Mouse (Mus musculus) MEL (cell line): ENCODE results near the gene AY761184. TPM values are rescaled to one million over a fixed set of nuclear protein-coding genes. Genes with fewer than 3 reads are reported as not detected.
"Not testable (repeated sequence)": the region's sequence is repeated elsewhere in the genome, so short reads cannot be mapped to it uniquely, and the experiment has no call there.

ENCODE experiments used
- DNase-seq: peaks from one replicate; pipeline ENCODE4 v3.0.0; 2011; ENCODE audit warnings: low read depth, low spot score
- H3K27ac ChIP-seq: 2 replicates; pipeline ENCODE4 v1.5.1; 2012; ENCODE audit warnings: low read depth, mild to moderate bottlenecking, control low read depth, low read length, moderate library complexity; ENCODE audit not compliant: control insufficient read depth
- H3K27me3 ChIP-seq, 2 experiments: fragments of 150-350 bp in 1 of 2; sonication (generic) in 1 of 2; 2 replicates each; pipeline ENCODE4 v1.6.1; 2012; ENCODE audit warnings: low read length in 2 of 2, mild to moderate bottlenecking in 2 of 2, improper control_type of control experiment in 1 of 2, moderate library complexity in 1 of 2; ENCODE audit not compliant: insufficient read depth in 2 of 2, control insufficient read depth in 1 of 2
- H3K36me3 ChIP-seq, 2 experiments: 2 replicates each; pipeline ENCODE4 v1.6.1; 2012 to 2014; ENCODE audit warnings: low read length in 2 of 2, improper control_type of control experiment in 1 of 2, inconsistent platforms in 1 of 2, mild to moderate bottlenecking in 1 of 2; ENCODE audit not compliant: insufficient read depth in 2 of 2, control insufficient read depth in 1 of 2
- H3K4me1 ChIP-seq, 2 experiments: fragments of 150-350 bp in 1 of 2; sonication (generic) in 1 of 2; 2 replicates each; pipeline ENCODE4 v1.6.1; 2012; ENCODE audit warnings: low read length in 2 of 2, improper control_type of control experiment in 1 of 2, mild to moderate bottlenecking in 1 of 2; ENCODE audit not compliant: insufficient read depth in 2 of 2, control insufficient read depth in 1 of 2
- H3K4me3 ChIP-seq, 2 experiments: fragments of 150-350 bp in 1 of 2; sonication (generic) in 1 of 2; 2 replicates each; pipeline ENCODE4 v1.5.1; 2012; ENCODE audit warnings: low read depth in 2 of 2, low read length in 2 of 2, mild to moderate bottlenecking in 2 of 2, moderate library complexity in 2 of 2, control low read depth in 1 of 2, improper control_type of control experiment in 1 of 2; ENCODE audit not compliant: control insufficient read depth in 1 of 2, insufficient read depth in 1 of 2
- H3K79me2 ChIP-seq: 2 replicates; pipeline ENCODE4 v1.6.1; 2012; ENCODE audit warnings: mild to moderate bottlenecking, low read length, moderate library complexity; ENCODE audit not compliant: control insufficient read depth, poor library complexity, insufficient read depth
- H3K9ac ChIP-seq: 2 replicates; pipeline ENCODE4 v1.6.1; 2012; ENCODE audit warnings: low read depth, mild to moderate bottlenecking, control low read depth, low read length, moderate library complexity; ENCODE audit not compliant: control insufficient read depth, poor library complexity, severe bottlenecking
- H3K9me3 ChIP-seq: fragments of 150-350 bp; sonication (generic); replicated peaks from 2 replicates; pipeline ENCODE4 v1.6.1; 2012; ENCODE audit warnings: mild to moderate bottlenecking, low read length, improper control_type of control experiment, moderate library complexity; ENCODE audit not compliant: insufficient read depth
- polyA plus RNA-seq, 2 experiments: library from polyadenylated mRNA; stranded (reverse) in 1 of 2; unstranded in 1 of 2; fragments of >175 nt in 1 of 2; fragments of >200 nt in 1 of 2; gene quantifications; 2 replicates each; pipeline versions ENCODE4 v1.2.1 to v1.2.4; 2012; ENCODE audit warnings: low replicate concordance in 2 of 2, low read depth in 1 of 2; ENCODE audit not compliant: insufficient read length in 2 of 2, insufficient read depth in 1 of 2, missing spikeins in 1 of 2
- total RNA-seq: library from RNA; depleted of rRNA; stranded (reverse); fragments of 300-350 nt; gene quantifications from 2 replicates; pipeline ENCODE4 v1.2.3, GENCODE M21; 2012; rRNA removed

The AY761184 gene
- not detected in 2 replicates for total RNA-seq
- not detected for polyA plus RNA-seq

DNA sequence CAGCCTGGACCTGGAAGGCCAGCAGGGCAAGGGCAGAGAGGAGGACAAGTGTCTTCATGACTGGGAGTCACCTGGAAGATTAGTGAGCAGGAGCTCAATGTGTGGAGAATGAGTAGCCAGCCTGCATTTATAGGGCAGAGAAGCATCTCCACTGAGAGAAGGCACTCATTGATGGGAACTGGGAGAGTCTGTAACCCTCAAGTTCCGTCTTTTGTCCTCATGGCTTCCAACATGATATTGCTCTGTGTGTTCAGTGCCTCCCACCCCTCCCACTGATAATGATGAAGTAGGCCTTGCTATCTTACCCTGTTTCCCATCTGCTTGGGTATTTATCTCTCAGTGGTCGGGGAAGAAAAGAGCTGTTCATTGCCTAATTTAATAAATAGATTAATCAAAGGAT is at the start of gene AY761184:
AY761184 (minus strand) TSS at position 101 of the 400 bp plus-strand sequence.
- H3K27me3 ChIP-seq, H3K27ac ChIP-seq, H3K4me3 ChIP-seq, H3K4me1 ChIP-seq, H3K36me3 ChIP-seq, H3K9me3 ChIP-seq, H3K9ac ChIP-seq, H3K79me2 ChIP-seq, DNase-seq: not testable (repeated sequence)

DNA sequence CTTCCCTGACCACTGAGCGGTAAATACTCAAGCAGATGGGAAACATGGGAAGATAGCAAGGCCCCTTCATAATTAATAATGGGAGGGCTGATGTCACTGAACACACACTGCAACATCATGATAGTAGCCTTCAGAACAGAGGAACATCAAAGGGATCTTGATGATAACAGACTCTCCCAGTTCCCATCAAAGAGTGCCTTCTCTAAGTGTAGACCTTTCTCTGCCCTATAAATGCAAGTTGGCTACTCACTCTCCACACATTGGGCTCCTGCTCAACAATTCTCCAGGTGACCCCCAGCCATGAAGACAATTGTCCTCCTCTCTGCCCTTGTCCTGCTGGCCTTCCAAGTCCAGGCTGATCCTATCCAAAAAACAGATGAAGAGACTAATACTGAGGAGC is 37.9 kb downstream of the AY761184 start, which contains the start of gene Defa34:
Defa34 (plus strand) TSS at position 301 of the 400 bp plus-strand sequence.
- H3K79me2 ChIP-seq, H3K27ac ChIP-seq, H3K9ac ChIP-seq, H3K9me3 ChIP-seq, H3K27me3 ChIP-seq, H3K36me3 ChIP-seq, H3K4me1 ChIP-seq, DNase-seq, H3K4me3 ChIP-seq: not testable (repeated sequence)

DNA sequence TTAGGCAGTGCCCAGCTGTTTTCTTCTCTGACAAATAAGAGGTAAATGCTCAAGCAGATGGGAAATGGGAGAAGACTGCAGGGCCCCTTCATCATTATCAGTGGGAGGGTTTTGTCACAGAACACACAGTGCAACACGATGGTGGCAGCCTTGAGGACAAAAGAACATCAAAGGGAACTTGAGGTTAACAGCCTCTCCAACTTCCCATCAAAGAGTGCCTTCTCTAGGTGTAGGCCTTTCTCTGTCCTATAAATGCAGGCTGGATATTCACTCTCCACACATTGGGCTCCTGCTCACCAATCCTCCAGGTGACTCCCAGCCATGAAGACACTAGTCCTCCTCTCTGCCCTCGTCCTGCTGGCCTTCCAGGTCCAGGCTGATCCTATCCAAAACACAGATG is 48.0 kb downstream of the AY761184 start, which contains the start of gene Defa17:
Defa17 (plus strand) TSS at position 301 of the 400 bp plus-strand sequence.
- not testable (repeated sequence) for H3K27me3 ChIP-seq, H3K9me3 ChIP-seq, H3K9ac ChIP-seq, H3K4me1 ChIP-seq, H3K27ac ChIP-seq, H3K36me3 ChIP-seq, DNase-seq, H3K4me3 ChIP-seq, H3K79me2 ChIP-seq

Other genes starting within 250 kb of the AY761184 start
- not detected in 2 replicates for gene Gm7849, start 247.1 kb downstream of the AY761184 start, total RNA-seq
- gene Gm7849, start 247.1 kb downstream of the AY761184 start, polyA plus RNA-seq, result not detected
- gene Defa20, start 194.4 kb downstream of the AY761184 start, total RNA-seq, result not detected in 2 replicates
- gene Defa20, start 194.4 kb downstream of the AY761184 start, polyA plus RNA-seq, result not detected
- gene Defa32, start 174.6 kb downstream of the AY761184 start, total RNA-seq, result not detected in 2 replicates
- gene Defa32, start 174.6 kb downstream of the AY761184 start, polyA plus RNA-seq, result not detected
- not detected in 2 replicates for gene Defa37, start 138.3 kb downstream of the AY761184 start, total RNA-seq
- not detected for gene Defa37, start 138.3 kb downstream of the AY761184 start, polyA plus RNA-seq
- gene Defa28, start 120.6 kb downstream of the AY761184 start, total RNA-seq, result not detected in 2 replicates
- not detected for gene Defa28, start 120.6 kb downstream of the AY761184 start, polyA plus RNA-seq
- gene Gm7861, start 109.1 kb downstream of the AY761184 start, total RNA-seq, result not detected in 2 replicates
- gene Gm7861, start 109.1 kb downstream of the AY761184 start, polyA plus RNA-seq, result not detected
- gene Defa26, start 85.5 kb downstream of the AY761184 start, total RNA-seq, result not detected in 2 replicates
- gene Defa26, start 85.5 kb downstream of the AY761184 start, polyA plus RNA-seq, result not detected
- gene Defa17, start 47.9 kb downstream of the AY761184 start, total RNA-seq, result not detected in 2 replicates
- not detected for gene Defa17, start 47.9 kb downstream of the AY761184 start, polyA plus RNA-seq
- gene Defa34, start 37.8 kb downstream of the AY761184 start, total RNA-seq, result not detected in 2 replicates
- not detected for gene Defa34, start 37.8 kb downstream of the AY761184 start, polyA plus RNA-seq
- gene Defa24, start 30.8 kb upstream of the AY761184 start, total RNA-seq, result not detected in 2 replicates
- gene Defa24, start 30.8 kb upstream of the AY761184 start, polyA plus RNA-seq, result not detected
- not detected in 2 replicates for gene Defb50, start 119.9 kb upstream of the AY761184 start, total RNA-seq
- not detected for gene Defb50, start 119.9 kb upstream of the AY761184 start, polyA plus RNA-seq
- gene Defb2, start 136.3 kb upstream of the AY761184 start, total RNA-seq, result not detected in 2 replicates
- gene Defb2, start 136.3 kb upstream of the AY761184 start, polyA plus RNA-seq, result not detected
- gene Defb10, start 155.3 kb upstream of the AY761184 start, total RNA-seq, result not detected in 2 replicates
- not detected for gene Defb10, start 155.3 kb upstream of the AY761184 start, polyA plus RNA-seq
- not detected in 2 replicates for gene Defb9, start 181.8 kb upstream of the AY761184 start, total RNA-seq
- not detected for gene Defb9, start 181.8 kb upstream of the AY761184 start, polyA plus RNA-seq
- gene Defb11, start 202.8 kb upstream of the AY761184 start, total RNA-seq, result not detected in 2 replicates
- gene Defb11, start 202.8 kb upstream of the AY761184 start, polyA plus RNA-seq, result not detected
- gene Defb15, start 229.1 kb upstream of the AY761184 start, total RNA-seq, result not detected in 2 replicates
- gene Defb15, start 229.1 kb upstream of the AY761184 start, polyA plus RNA-seq, result not detected
- gene Defb35, start 234.7 kb upstream of the AY761184 start, total RNA-seq, result not detected in 2 replicates
- gene Defb35, start 234.7 kb upstream of the AY761184 start, polyA plus RNA-seq, result not detected
- not detected in 2 replicates for gene Defb13, start 243.1 kb upstream of the AY761184 start, total RNA-seq
- gene Defb13, start 243.1 kb upstream of the AY761184 start, polyA plus RNA-seq, result not detected